Mouse (Mus musculus): ENCODE measurements around the gene Tjp1.

DNA sequence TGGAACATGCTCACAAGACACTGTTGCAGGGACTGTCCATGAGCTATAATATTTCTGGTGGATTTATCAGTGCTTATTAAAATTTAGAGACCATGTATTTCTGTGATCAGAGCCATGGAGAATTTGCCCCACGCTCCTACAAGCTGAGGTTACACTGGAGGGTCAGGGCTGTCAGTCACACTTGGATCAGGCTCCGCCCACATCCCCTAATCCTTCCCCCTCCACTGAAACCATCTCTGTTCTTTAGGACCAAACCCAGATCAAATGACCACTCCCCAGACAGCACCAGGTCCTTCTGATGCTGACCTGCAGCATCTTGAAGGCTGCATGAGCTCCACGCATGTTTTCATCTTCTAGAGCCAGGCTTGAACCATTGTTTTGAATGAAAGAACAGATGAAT, 111.1 kb downstream of the Tjp1 start:
- TF ChIP-seq CTCF (conservative IDR thresholded peaks at IDR 0.05; ENCODE audit: insufficient read depth, insufficient read length, low read depth, low read length): no peak
- no peak for TF ChIP-seq POLR2A (IDR thresholded peaks at IDR 0.05; ENCODE audit: low read depth, low read length)
